Mouse (Mus musculus) heart, adult 2 months (tissue): Measurements from ENCODE around the gene Tnfaip8l2.

Source experiments
- CTCF ChIP-seq: fragments of 200-600 bp; IDR thresholded peaks from 2 replicates; pipeline ENCODE4 v1.8.1; 2022; ENCODE audit warnings: antibody characterized with exemption, mild to moderate bottlenecking, moderate library complexity
- EP300 ChIP-seq: fragments of 200-500 bp; IDR thresholded peaks from 2 replicates; pipeline ENCODE4 v1.6.1; 2011; ENCODE audit warnings: low read depth, low read length, control low read depth; ENCODE audit not compliant: insufficient read depth
- POLR2A ChIP-seq: fragments of 200-500 bp; IDR thresholded peaks from 2 replicates; pipeline ENCODE4 v1.6.1; 2011; ENCODE audit warnings: mild to moderate bottlenecking, low read depth, low read length, control low read depth; ENCODE audit not compliant: insufficient read depth

DNA sequence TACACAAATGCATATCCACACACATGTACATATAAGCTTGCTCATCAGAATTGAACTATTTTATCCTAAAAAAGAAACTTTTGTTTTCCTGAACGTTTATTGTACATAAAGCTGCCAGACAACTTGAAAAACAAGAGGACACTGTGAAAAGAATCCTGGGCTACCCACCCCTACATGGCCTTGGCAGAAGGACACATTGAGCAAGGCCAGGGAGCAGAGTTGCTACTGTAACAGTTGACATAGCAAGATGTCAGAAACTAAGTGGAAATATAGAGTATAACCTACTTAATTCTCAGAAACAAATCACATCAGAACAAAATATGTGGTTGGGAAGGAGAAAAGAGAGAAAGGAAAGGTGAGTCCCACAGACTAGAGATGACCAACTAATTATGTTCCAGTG, 39.7 kb upstream of the Tnfaip8l2 start:
- TF ChIP-seq POLR2A (no peak), CTCF (no peak), EP300 (no peak)
